8 mouse cellular contexts compared by ENCODE assay signal in the genomic region with DNA sequence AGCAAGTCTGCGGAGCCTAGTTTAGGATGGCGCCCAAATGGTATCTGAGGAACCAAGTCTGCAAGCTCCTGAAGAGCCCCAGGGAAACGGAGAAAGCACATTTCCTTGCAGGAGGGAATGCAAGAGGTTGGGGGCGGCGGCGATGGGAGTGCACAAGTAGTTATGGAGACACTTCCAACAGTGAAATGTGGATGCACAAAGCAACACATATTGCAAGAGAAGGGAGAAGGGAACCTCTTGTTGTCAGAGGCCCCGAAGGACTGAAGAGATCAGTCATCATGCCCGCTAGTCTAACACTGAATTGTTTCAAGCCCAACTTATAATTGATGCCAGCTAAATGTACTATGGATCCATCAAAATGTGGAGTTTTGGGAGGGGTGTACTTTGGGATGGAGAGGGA. TPM values are rescaled to one million over a fixed set of nuclear protein-coding genes. Genes with fewer than 3 reads are reported as not detected.
A peak's percentile ranks its signal among the peaks of the same experiment; 100 is the strongest.
DNase-seq lines count a peak whose midpoint lies in the region; ATAC-seq and TF ChIP-seq lines count a peak whose summit lies in the region.

No protein-coding gene starts in this region.

- peak overlapping the region; percentile 39; the same call in 1 of the 2 replicates for H3K27ac ChIP-seq in layer of hippocampus, adult 2 months
- H3K27ac ChIP-seq in brown adipose tissue, adult 24 weeks (replicated peaks; ENCODE audit: low read depth, low read length): no peak overlapping the region
- H3K27ac ChIP-seq in forebrain, embryonic 15.5 days (replicated peaks): peak overlapping the region; percentile 69
- 0 out of 2 replicates have a peak overlapping the region, but pooled peaks have one; percentile 18 for H3K27ac ChIP-seq in intestine, embryonic 16.5 days (ENCODE audit: low read length)
- peak overlapping the region; percentile 93 for H3K27ac ChIP-seq in midbrain, embryonic 10.5 days (replicated peaks)
- no peak overlapping the region; the same call in 1 of the 2 replicates for H3K27ac ChIP-seq in stomach, embryonic 16.5 days (ENCODE audit: low read length)

- 0 out of 2 replicates have a peak overlapping the region, but pooled peaks have one; percentile 22 for H3K9ac ChIP-seq in forebrain, embryonic 15.5 days (replicated peaks)
- no peak overlapping the region for H3K9ac ChIP-seq in intestine, embryonic 16.5 days (ENCODE audit: low read depth, low read length)
- no peak overlapping the region for H3K9ac ChIP-seq in stomach, embryonic 16.5 days (ENCODE audit: low read length)

- no peaks in the 10 kb centered on the region for H3K36me3 ChIP-seq in forebrain, embryonic 15.5 days
- H3K36me3 ChIP-seq in intestine, embryonic 16.5 days (ENCODE audit: control insufficient read depth, insufficient read depth, low read length): no peaks in the 10 kb centered on the region
- no peaks in the 10 kb centered on the region for H3K36me3 ChIP-seq in midbrain, embryonic 10.5 days
- H3K36me3 ChIP-seq in stomach, embryonic 16.5 days (ENCODE audit: control insufficient read depth, insufficient read depth, low read length): no peaks in the 10 kb centered on the region

- peak overlapping the region; percentile 35; the same call in 1 of the 2 replicates for H3K4me3 ChIP-seq in layer of hippocampus, adult 2 months
- 0 out of 2 replicates have a peak overlapping the region, but pooled peaks have one; percentile 16 for H3K4me3 ChIP-seq in brown adipose tissue, adult 24 weeks (ENCODE audit: insufficient read depth, low read depth, low read length)
- peak overlapping the region; percentile 51 for H3K4me3 ChIP-seq in forebrain, embryonic 15.5 days
- no peak overlapping the region for H3K4me3 ChIP-seq in intestine, embryonic 16.5 days (ENCODE audit: low read length)
- peak overlapping the region; percentile 54 for H3K4me3 ChIP-seq in midbrain, embryonic 10.5 days
- peak overlapping the region; percentile 25 for H3K4me3 ChIP-seq in stomach, embryonic 16.5 days (replicated peaks; ENCODE audit: low read length)

- 0 out of 2 replicates have a peak, but pooled peaks cover 3% of the 10 kb centered on the region for H3K4me1 ChIP-seq in brown adipose tissue, adult 24 weeks (ENCODE audit: control insufficient read depth, insufficient read depth, insufficient read length, low read length)
- peaks cover 31% of the 10 kb centered on the region for H3K4me1 ChIP-seq in forebrain, embryonic 15.5 days
- H3K4me1 ChIP-seq in intestine, embryonic 16.5 days (ENCODE audit: control insufficient read depth, insufficient read depth, low read length): peaks cover 5% of the 10 kb centered on the region
- H3K4me1 ChIP-seq in midbrain, embryonic 10.5 days: peaks cover 48% of the 10 kb centered on the region
- H3K4me1 ChIP-seq in stomach, embryonic 16.5 days (ENCODE audit: control insufficient read depth, insufficient read depth, low read length): peaks cover 17% of the 10 kb centered on the region

- ATAC-seq in forebrain, embryonic 15.5 days (replicated peaks): no peak
- ATAC-seq in intestine, embryonic 16.5 days: no peak
- no peak for ATAC-seq in stomach, embryonic 16.5 days (ENCODE audit: insufficient read depth, low FRiP score)

- no peak for TF ChIP-seq CTCF in layer of hippocampus, adult 2 months (conservative IDR thresholded peaks at IDR 0.05)

- no peaks in the 10 kb centered on the region for H3K27me3 ChIP-seq in forebrain, embryonic 15.5 days
- H3K27me3 ChIP-seq in intestine, embryonic 16.5 days (replicated peaks; ENCODE audit: control insufficient read depth, insufficient read depth, low read length): no peaks in the 10 kb centered on the region
- no peaks in the 10 kb centered on the region; the same call in 1 of the 2 replicates for H3K27me3 ChIP-seq in midbrain, embryonic 10.5 days (ENCODE audit: low read depth, poor library complexity, severe bottlenecking)
- no peaks in the 10 kb centered on the region for H3K27me3 ChIP-seq in stomach, embryonic 16.5 days (ENCODE audit: control insufficient read depth, insufficient read depth, low read length)

- no peaks in the 10 kb centered on the region for H3K9me3 ChIP-seq in forebrain, embryonic 15.5 days
- no peaks in the 10 kb centered on the region for H3K9me3 ChIP-seq in intestine, embryonic 16.5 days (ENCODE audit: control insufficient read depth, low read length)
- H3K9me3 ChIP-seq in midbrain, embryonic 10.5 days (replicated peaks): no peaks in the 10 kb centered on the region
- no peaks in the 10 kb centered on the region for H3K9me3 ChIP-seq in stomach, embryonic 16.5 days (replicated peaks; ENCODE audit: control insufficient read depth, low read length)

- no peak for DNase-seq in layer of hippocampus, adult 2 months (ENCODE audit: low spot score in 2 of 2)
- no peak for DNase-seq in layer of hippocampus, adult 9-11 months
- peak; percentile 22 for DNase-seq in midbrain, embryonic 10.5 days (ENCODE audit: low spot score)
- DNase-seq in spleen, postnatal 4 days (ENCODE audit: low spot score in 2 of 2): no peak

- H3K4me2 ChIP-seq in forebrain, embryonic 15.5 days (replicated peaks): peak overlapping the region; percentile 44
- H3K4me2 ChIP-seq in intestine, embryonic 16.5 days (ENCODE audit: low read depth, low read length): 0 out of 2 replicates have a peak overlapping the region, but pooled peaks have one; percentile 22
- H3K4me2 ChIP-seq in stomach, embryonic 16.5 days (ENCODE audit: low read depth, low read length): peak overlapping the region; percentile 43

- 32% methylated on average over 8 of the region's 8 CpGs for WGBS in forebrain, embryonic 15.5 days
- WGBS in intestine, embryonic 16.5 days: 28% methylated on average over 8 of the region's 8 CpGs
- WGBS in midbrain, embryonic 10.5 days: 31% methylated on average over 8 of the region's 8 CpGs
- WGBS in stomach, embryonic 16.5 days: 34% methylated on average over 8 of the region's 8 CpGs

RNA-seq across cellular contexts. Expression of a gene that starts 33.9 kb away (rescaled TPM):
- 10 to 100 TPM; 48.8 to 53.5 TPM for total RNA-seq in layer of hippocampus, adult 2 months (2021)
- polyA plus RNA-seq in brown adipose tissue, adult 24 weeks (2012; ENCODE audit: insufficient read depth, insufficient read length, missing spikeins): 1.1 and 1.2 TPM in 2 replicates
- 115 and 126 TPM in 2 replicates for polyA plus RNA-seq in forebrain, embryonic 15.5 days (2015; fragmentation: Nextera tagmentation; extraction: Ambion mirVana)
- 2.9 and 3.1 TPM in 2 replicates for polyA plus RNA-seq in intestine, embryonic 16.5 days (2015; fragmentation: Nextera tagmentation; extraction: Ambion mirVana)
- polyA plus RNA-seq in midbrain, embryonic 10.5 days (2016; fragmentation: Nextera tagmentation; extraction: Ambion mirVana): 21.7 and 40.0 TPM in 2 replicates
- polyA plus RNA-seq in stomach, embryonic 16.5 days (2015; fragmentation: Nextera tagmentation; extraction: Ambion mirVana): 3.7 and 4.8 TPM in 2 replicates

Comparison
In these comparisons a context has a peak if more than half of its experiments do, and no peak if none do; other contexts are left out.
1. H3K27ac ChIP-seq: peak in layer of hippocampus, adult 2 months (single experiment), forebrain, embryonic 15.5 days (single experiment), intestine, embryonic 16.5 days (single experiment) and midbrain, embryonic 10.5 days (single experiment); none in brown adipose tissue, adult 24 weeks (single experiment) and stomach, embryonic 16.5 days (single experiment).
2. Peak in every context shown above with its lines, with median percentiles within 50 percentile points of each other: H3K4me2 ChIP-seq.